Mouse (Mus musculus): ENCODE results near the gene Lrrc4c.

DNA sequence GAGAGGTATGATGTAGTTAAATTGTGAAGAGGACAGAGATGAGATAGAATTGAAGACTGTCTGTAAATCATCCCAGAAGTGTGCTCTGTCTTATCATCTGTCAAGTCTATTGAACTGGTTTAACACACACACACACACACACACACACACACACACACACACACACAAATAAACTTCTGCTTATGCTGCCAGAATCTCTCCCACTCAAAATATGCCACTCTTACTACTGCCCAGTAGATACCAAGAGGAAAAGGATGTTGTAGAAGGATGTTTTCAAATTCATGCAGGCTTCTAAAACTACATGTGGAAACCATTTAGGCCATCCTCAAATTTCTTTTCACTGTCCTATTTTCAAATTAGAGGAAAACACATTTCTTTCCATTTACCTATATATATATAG is 1257.0 kb downstream of the Lrrc4c start:
- no peak for TF ChIP-seq EP300 (IDR thresholded peaks at IDR 0.05; ENCODE audit: low read depth)
- TF ChIP-seq CTCF (IDR thresholded peaks at IDR 0.05; ENCODE audit: low read depth), result no peak
